Mouse (Mus musculus): Measurements from ENCODE around the gene Lsp1. TPM values are rescaled to one million over a fixed set of nuclear protein-coding genes. Genes with fewer than 3 reads are reported as not detected.

Lsp1 gene
- polyA plus RNA-seq, 1 experiment, result 298 TPM

- Histone ChIP-seq H3K79me2 (ENCODE audit: control insufficient read depth, insufficient read depth) (peaks cover 77% of the 10 kb centered on the region), H3ac (ENCODE audit: control insufficient read depth, insufficient read length) (no peak overlapping the region), H3K36me3 (ENCODE audit: control insufficient read depth, insufficient read depth) (peaks cover 7% of the 10 kb centered on the region), H3K4me3 (peak overlapping the region; percentile 86), H3K27me3 (ENCODE audit: control insufficient read depth, insufficient read depth, insufficient read length) (no peaks in the 10 kb centered on the region), H3K4me2 (ENCODE audit: low read depth) (peak overlapping the region; percentile 94)
- TF ChIP-seq POLR2A (IDR thresholded peaks at IDR 0.05; ENCODE audit: insufficient read length, low read depth) (peak; percentile 9), USF1 (IDR thresholded peaks at IDR 0.05; ENCODE audit: low read depth) (no peak), MYOD1 (IDR thresholded peaks at IDR 0.05; ENCODE audit: control insufficient read depth in 1 of 3, insufficient read length in 2 of 3, low read depth in 2 of 3) (no peak)
These were observed 18.7 kb downstream of the Lsp1 start for GRCm38 (mm10) chr7:142479307-142479706.

- TF ChIP-seq MAX (IDR thresholded peaks at IDR 0.05; ENCODE audit: low read depth), result no peak
- TF ChIP-seq POLR2AphosphoS2 (IDR thresholded peaks at IDR 0.05; ENCODE audit: insufficient read length, low read depth), result peak; percentile 42
- no peaks in the 10 kb centered on the region for H3K27me3 ChIP-seq (ENCODE audit: control insufficient read depth, insufficient read depth, insufficient read length)
- H3K4me3 ChIP-seq, result no peak overlapping the region
- H3K79me2 ChIP-seq (ENCODE audit: control insufficient read depth, insufficient read depth), result peaks cover 71% of the 10 kb centered on the region
- H3K36me3 ChIP-seq (ENCODE audit: control insufficient read depth, insufficient read depth), result peaks cover 11% of the 10 kb centered on the region
- peak overlapping the region; percentile 94 for H3K4me2 ChIP-seq (ENCODE audit: low read depth)
- H3ac ChIP-seq (ENCODE audit: control insufficient read depth, insufficient read length), result no peak overlapping the region
These were observed 19.3 kb downstream of the Lsp1 start for GRCm38 (mm10) chr7:142479886-142480285.

GRCm38 (mm10) chr7:142480661-142481060, 20.1 kb downstream of the Lsp1 start:
- H3K27me3 ChIP-seq (ENCODE audit: control insufficient read depth, insufficient read depth, insufficient read length), result no peaks in the 10 kb centered on the region
- no peak overlapping the region for H3ac ChIP-seq (ENCODE audit: control insufficient read depth, insufficient read length)
- no peak overlapping the region for H3K4me3 ChIP-seq
- TF ChIP-seq POLR2A (IDR thresholded peaks at IDR 0.05; ENCODE audit: insufficient read length, low read depth), result no peak
- peak overlapping the region; percentile 94 for H3K4me2 ChIP-seq (ENCODE audit: low read depth)
- H3K36me3 ChIP-seq (ENCODE audit: control insufficient read depth, insufficient read depth), result peaks cover 19% of the 10 kb centered on the region
- peaks cover 64% of the 10 kb centered on the region for H3K79me2 ChIP-seq (ENCODE audit: control insufficient read depth, insufficient read depth)

- Histone ChIP-seq H3K36me3 (ENCODE audit: control insufficient read depth, insufficient read depth) (peaks cover 24% of the 10 kb centered on the region), H3K79me2 (ENCODE audit: control insufficient read depth, insufficient read depth) (peaks cover 58% of the 10 kb centered on the region)
- TF ChIP-seq SRF (IDR thresholded peaks at IDR 0.05; ENCODE audit: control insufficient read depth, insufficient read length, low read depth), result no peak
- no peak for TF ChIP-seq CEBPB (IDR thresholded peaks at IDR 0.05; ENCODE audit: insufficient read depth, poor library complexity, severe bottlenecking)
- TF ChIP-seq USF1 (IDR thresholded peaks at IDR 0.05; ENCODE audit: low read depth), result no peak
- no peak for TF ChIP-seq REST (IDR thresholded peaks at IDR 0.05; ENCODE audit: insufficient read depth, insufficient read length)
- no peak for TF ChIP-seq POLR2A (IDR thresholded peaks at IDR 0.05; ENCODE audit: insufficient read length, low read depth)
- TF ChIP-seq MYOD1 (IDR thresholded peaks at IDR 0.05; ENCODE audit: control insufficient read depth in 1 of 3, insufficient read length in 2 of 3, low read depth in 2 of 3), result no peak
These were observed 20.6 kb downstream of the Lsp1 start for GRCm38 (mm10) chr7:142481186-142481567.

GRCm38 (mm10) chr7:142481568-142482255, 21.1 kb downstream of the Lsp1 start:
- Histone ChIP-seq H3K4me3 (no peak overlapping the region), H3K27me3 (ENCODE audit: control insufficient read depth, insufficient read depth, insufficient read length) (no peaks in the 10 kb centered on the region), H3K36me3 (ENCODE audit: control insufficient read depth, insufficient read depth) (peaks cover 25% of the 10 kb centered on the region), H3K79me2 (ENCODE audit: control insufficient read depth, insufficient read depth) (peaks cover 53% of the 10 kb centered on the region), H3K4me2 (ENCODE audit: low read depth) (peak overlapping the region; percentile 94), H3ac (ENCODE audit: control insufficient read depth, insufficient read length) (no peak overlapping the region)
- no peak for TF ChIP-seq TCF3 (IDR thresholded peaks at IDR 0.05; ENCODE audit: insufficient read length, low read depth)
- TF ChIP-seq MYOG (IDR thresholded peaks at IDR 0.05; ENCODE audit: control insufficient read depth in 1 of 3, insufficient read depth in 1 of 3, insufficient read length in 2 of 3, low read depth in 2 of 3), result peak in 1 of 3 experiments; percentile 44
- peak in 1 of 3 experiments; percentile 60 for TF ChIP-seq MYOD1 (IDR thresholded peaks at IDR 0.05; ENCODE audit: control insufficient read depth in 1 of 3, insufficient read length in 2 of 3, low read depth in 2 of 3)

More at GRCm38 (mm10) chr7:142481186-142481567, 20.6 kb downstream of the Lsp1 start:
- H3ac ChIP-seq (ENCODE audit: control insufficient read depth, insufficient read length), result no peak overlapping the region
- no peak overlapping the region for H3K4me3 ChIP-seq
- H3K27me3 ChIP-seq (ENCODE audit: control insufficient read depth, insufficient read depth, insufficient read length), result no peaks in the 10 kb centered on the region
- H3K4me2 ChIP-seq (ENCODE audit: low read depth), result peak overlapping the region; percentile 94

GRCm38 (mm10) chr7:142482256-142482609, 21.6 kb downstream of the Lsp1 start:
- TF ChIP-seq POLR2A (IDR thresholded peaks at IDR 0.05; ENCODE audit: insufficient read length, low read depth), result peak; percentile 56
- peak; percentile 54 for TF ChIP-seq POLR2AphosphoS2 (IDR thresholded peaks at IDR 0.05; ENCODE audit: insufficient read length, low read depth)
- TF ChIP-seq SRF (IDR thresholded peaks at IDR 0.05; ENCODE audit: control insufficient read depth, insufficient read length, low read depth), result no peak
- Histone ChIP-seq H3K36me3 (ENCODE audit: control insufficient read depth, insufficient read depth) (peaks cover 27% of the 10 kb centered on the region), H3K4me2 (ENCODE audit: low read depth) (no peak overlapping the region), H3K79me2 (ENCODE audit: control insufficient read depth, insufficient read depth) (peaks cover 48% of the 10 kb centered on the region), H3K4me3 (no peak overlapping the region), H3ac (ENCODE audit: control insufficient read depth, insufficient read length) (no peak overlapping the region), H3K27me3 (ENCODE audit: control insufficient read depth, insufficient read depth, insufficient read length) (no peaks in the 10 kb centered on the region)

Data from myocyte (in vitro differentiated cells).